Mouse (Mus musculus) cerebellum, adult 11 months (tissue): ENCODE data around the gene Wee1.
A peak's percentile ranks its signal among the peaks of the same experiment; 100 is the strongest.
"Not testable (repeated sequence)": the region's sequence is repeated elsewhere in the genome, so short reads cannot be mapped to it uniquely, and the experiment has no call there.

Experiments
- DNase-seq: peaks from one replicate; pipeline ENCODE4 v3.0.0; 2022

Wee1 gene

DNA sequence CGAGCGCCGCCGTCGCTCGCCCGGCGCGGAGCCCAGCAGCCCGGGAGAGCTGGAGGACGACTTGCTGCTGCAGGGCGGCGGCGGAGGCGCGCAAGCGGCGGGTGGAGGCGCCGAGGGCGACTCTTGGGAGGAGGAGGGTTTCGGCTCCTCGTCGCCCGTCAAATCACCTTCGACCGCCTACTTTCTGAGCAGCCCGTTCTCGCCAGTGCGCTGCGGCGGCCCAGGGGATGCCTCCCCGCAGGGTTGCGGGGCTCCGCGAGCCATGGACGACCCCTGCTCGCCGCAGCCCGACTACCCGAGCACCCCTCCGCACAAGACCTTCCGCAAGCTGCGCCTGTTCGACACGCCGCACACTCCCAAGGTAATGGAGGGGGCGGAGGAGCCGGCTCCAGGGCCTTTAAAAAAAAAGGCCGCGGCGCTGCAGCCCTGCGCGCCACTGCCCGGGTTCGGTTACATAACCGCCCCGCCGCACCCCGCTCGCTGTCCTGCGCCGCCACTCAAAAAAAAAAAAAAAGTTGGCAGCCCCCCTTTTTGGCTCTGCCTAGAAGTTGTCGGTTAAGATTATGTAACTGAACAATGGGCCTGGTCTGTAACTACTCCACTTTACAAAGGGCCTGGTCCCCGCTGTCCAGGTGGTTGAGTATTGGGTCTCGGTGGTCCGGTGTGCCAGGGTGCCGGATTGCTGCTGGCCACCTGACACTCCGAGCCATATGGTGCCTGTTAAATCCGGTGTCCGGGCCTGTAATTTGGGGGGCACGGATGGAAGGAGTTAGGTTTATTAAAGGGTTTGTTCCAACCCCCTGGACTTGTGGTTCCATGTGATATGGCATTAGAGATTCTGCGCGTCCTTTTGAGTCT is 948 bp downstream of the Wee1 start:
- peak; percentile 67 for DNase-seq

- no peak for DNase-seq
These were observed 2.2 kb downstream of the Wee1 start for GRCm38 (mm10) chr7:110123844-110124555.

- no peak for DNase-seq
These were observed 6.7 kb downstream of the Wee1 start for GRCm38 (mm10) chr7:110128566-110128965.

- not testable (repeated sequence) for DNase-seq
These were observed 10.4 kb downstream of the Wee1 start for GRCm38 (mm10) chr7:110132272-110132671.

DNA sequence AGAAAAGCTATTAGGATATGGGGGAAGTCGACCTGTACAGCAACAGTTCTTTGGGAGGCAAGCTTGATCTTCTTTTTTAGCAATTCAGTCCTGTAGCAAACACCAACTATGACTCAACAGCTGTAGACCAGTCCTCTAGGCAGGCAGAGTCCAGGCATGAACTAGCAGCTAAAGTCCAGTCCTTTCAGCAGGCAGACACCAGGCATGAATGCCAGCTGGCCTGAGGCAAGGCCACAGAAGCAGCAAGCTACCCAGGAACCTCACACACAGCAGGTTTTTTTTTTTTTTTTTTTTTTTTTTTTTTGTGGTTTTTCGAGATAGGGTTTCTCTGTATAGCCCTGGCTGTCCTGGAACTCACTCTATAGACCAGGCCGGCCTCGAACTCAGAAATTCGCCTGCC is 12.1 kb downstream of the Wee1 start:
- DNase-seq: no peak

DNA sequence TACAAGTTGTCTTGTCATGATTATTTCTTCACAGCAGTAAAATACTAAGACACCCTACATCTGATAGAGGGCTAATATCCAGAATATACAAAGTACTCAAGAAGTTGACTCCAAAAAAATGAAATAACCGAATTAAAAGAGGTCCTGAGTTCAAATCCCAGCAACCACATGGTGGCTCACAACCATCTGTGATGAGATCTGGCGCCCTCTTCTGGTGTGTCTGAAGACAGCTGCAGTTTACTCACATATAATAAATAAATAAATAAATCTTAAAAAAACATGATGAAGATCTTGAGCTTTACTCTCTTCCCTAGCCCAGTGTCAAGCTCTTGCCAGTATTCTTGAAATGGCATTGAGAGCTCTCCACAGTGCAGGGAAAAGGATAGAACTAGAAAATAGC is 16.7 kb downstream of the Wee1 start:
- no peak for DNase-seq

DNA sequence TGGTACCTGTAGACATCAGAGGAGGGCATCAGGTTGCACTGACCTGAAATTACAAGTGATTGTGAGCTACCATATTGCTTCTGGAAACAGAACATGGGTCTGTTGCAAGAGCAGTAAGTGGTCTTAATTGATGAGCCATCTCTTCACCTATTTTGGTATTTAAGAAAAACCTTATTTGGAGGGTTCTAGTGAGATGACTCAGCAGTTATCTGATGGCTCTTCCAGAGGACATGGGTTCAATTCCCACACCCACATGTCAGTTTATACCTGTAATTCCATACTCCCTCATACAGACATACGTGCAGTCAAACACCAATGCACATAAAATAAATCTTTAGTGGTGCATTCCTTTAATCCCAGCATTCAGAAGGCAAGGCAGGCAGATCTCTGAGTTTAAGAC is 22.0 kb downstream of the Wee1 start:
- no peak for DNase-seq

- DNase-seq: no peak
These were observed 31.0 kb downstream of the Wee1 start for GRCm38 (mm10) chr7:110152891-110153290.

- no peak for DNase-seq
These were observed 34.9 kb downstream of the Wee1 start for GRCm38 (mm10) chr7:110156712-110157260.

- no peak for DNase-seq
These were observed 35.5 kb downstream of the Wee1 start for GRCm38 (mm10) chr7:110157261-110157910.

DNA sequence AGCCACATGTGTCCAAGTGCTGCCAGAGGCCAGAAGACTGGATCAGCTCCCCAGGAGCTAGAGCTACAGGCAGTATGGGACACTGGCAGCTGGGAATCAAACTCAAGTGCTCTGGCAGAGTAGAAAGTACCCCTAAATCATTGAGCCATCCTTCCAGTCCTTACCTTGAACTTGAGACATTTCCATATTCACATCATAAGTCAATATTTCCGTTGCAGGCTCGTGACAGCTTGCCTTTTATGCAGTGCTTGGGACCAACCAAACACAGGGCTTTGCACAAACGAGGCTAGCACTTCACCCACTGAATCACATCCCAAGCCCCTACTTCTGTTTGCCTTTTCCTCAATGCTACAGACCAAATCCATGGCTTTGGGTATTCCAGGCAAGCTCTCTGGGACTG is 36.2 kb downstream of the Wee1 start:
- no peak for DNase-seq

DNA sequence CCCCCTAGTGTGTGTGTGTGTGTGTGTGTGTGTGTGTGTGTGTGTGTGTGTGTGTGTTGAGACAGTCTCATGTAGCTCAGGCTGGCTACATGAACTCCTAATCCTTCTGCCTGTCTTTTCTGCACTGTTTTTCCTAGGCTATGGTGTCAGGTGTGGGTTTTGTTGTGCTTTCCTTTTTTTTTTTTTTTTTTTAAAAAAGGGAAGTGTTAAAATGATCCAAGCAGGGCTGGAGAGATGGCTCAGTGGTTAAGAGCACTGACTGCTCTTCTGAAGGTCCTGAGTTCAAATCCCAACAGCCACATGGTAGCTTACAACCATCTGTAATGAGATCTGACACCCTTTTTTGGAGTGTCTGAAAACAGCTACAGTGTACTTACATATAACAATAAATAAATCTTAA is 38.3 kb downstream of the Wee1 start:
- DNase-seq: not testable (repeated sequence)

- DNase-seq: no peak
These were observed 38.8 kb downstream of the Wee1 start for GRCm38 (mm10) chr7:110160601-110161000.

DNA sequence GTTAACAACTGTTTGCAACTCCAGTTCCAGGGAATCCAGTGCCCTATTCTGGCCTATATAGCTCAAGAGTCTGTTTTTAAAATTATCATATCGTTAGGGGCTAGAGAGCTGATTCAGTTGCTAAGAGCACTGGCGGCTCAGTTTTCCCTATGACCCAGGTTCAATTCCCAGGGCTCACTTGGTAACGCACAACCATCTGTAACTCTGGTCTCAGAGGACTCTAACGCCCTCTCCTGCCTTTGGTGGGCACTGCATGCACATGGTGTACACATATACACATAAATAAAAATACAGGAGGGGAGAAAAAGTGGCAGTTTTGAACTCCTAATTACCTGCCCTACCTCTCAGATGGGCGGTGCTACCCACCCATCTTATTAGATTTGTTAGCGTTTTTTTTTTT is 41.2 kb downstream of the Wee1 start:
- DNase-seq: no peak

GRCm38 (mm10) chr7:110164103-110164681 is 42.3 kb downstream of the Wee1 start:
- DNase-seq: peak; percentile 45

- DNase-seq: peak; percentile 87
These were observed 42.9 kb downstream of the Wee1 start for GRCm38 (mm10) chr7:110164712-110165122.

DNA sequence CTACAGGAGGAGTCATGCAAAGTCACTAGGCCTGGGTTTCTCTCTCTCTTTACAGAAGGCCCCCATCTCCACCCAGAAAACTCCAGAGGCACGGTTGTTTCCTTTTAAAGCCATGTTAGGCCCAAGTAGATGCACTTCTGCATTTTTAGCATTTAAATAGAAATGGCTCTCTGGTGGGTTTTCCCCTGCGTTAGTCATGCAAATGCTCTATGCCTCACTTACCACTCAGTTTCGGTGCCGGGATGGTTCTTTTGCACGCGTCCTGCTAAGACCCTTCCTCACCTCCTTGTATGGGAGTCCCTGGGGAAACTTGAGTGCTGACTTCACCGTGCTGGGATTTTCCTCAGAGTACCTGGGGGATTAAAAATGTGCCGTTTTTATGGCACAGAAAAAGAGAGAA is 44.4 kb downstream of the Wee1 start:
- no peak for DNase-seq

DNA sequence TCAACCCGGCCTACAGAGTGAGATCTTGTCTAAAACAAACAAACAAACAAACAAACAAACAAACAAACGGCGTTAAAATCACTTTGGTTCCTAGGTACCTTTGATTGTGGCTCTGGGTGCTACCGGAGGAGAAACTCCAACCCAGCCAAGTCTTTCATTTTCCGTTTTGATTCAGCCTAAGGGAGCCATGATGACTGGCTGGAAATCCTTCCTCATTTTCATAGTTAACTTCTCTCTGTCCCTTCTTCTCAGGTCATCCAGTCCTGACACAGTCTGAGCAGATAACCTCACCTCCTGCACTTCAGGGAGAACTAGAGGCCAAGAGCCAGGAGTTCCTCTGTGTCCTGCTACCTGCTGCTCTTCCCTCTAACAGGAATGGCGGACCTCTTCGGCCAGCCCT is 57.4 kb downstream of the Wee1 start:
- no peak for DNase-seq

DNA sequence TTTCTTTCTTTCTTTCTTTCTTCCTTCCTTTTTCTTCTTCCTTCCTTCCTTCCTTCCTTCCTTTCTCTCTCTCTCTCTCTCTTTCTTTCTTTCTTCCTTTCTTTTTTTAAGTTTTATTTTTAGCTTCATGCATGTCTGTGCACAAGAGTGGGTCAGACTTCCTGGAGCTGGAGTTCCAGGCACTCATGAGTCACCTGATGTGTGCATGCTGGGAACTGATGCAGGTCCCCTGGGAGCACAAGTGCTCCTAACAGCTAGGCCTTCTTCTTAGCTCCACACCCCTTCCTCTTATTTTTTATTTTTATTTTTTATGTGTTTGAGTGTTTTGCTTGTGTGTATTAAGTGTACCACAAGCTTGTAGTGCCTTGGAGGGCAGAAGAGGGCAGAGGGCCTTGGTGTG is 58.8 kb downstream of the Wee1 start:
- DNase-seq: no peak

DNA sequence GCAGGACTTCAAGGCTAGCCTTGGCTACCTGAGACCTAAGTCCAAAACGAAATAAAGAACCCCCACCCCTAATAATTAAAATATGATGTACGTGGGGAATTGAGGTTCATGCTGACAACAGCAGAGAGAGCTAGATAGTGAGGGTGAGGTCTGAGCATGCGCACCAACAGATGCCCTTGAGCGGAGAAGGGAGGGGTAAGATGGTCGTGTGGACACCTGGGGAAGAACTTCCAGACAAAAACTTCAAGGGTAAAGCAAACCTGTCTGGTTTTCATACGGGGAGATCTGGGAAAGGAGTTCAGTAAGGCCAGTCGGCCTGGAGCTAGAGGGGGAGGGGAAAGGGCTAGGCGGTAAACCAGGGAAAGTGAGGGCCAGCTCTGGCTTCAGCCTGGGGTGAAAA is 59.6 kb downstream of the Wee1 start:
- DNase-seq: no peak

GRCm38 (mm10) chr7:110184608-110185007 is 62.8 kb downstream of the Wee1 start:
- no peak for DNase-seq

DNA sequence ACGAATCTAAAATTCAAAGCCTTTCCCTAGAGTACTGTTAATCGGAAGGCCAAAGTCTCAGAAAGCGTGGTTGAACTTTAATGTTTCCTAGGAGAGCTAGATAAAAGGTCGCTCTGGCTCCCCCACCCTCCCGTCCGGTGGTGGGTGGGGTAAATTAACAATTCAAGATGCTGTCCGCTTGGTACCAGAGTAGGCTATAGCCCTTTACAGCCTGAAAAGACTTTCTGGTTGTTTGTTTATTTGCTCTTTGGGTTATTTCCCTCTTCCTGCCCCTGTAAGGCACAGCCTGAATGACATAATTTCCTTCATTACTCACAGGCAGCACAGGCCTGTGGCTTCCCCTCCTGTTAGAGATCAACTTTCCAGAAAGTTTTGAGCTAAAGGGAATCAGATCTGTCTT is 68.1 kb downstream of the Wee1 start:
- no peak for DNase-seq
